Mouse (Mus musculus): ENCODE measurements around the gene Krtap6-2. TPM values are rescaled to one million over a fixed set of nuclear protein-coding genes. Genes with fewer than 3 reads are reported as not detected.

Krtap6-2 gene
- total RNA-seq (2021), result not detected
- long read RNA-seq, experiment 1, result 0 reads
- long read RNA-seq, experiment 2, result 0 reads

DNA sequence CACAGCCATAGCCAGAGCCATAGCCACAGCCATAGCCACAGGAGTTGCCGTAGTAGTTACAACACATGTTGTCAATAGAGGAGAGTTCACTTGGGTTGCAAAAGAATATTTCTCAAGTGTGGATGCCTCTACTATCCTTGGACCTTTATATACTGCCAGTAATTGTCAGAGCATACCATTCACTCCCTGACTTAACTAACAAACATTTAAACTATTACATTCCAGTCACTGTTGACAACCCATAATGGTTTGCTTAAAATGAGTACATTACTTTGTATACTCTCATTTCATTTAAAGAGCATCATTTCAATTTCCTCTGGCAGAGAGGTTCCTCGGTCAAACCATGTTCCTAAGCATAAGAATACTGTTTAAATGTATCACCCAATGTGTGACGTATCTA is at the start of gene Krtap6-2:
Krtap6-2 (minus strand) TSS at position 101 of the 400 bp plus-strand sequence.
- no peak for DNase-seq
- intact Hi-C loops (cut with DNase I), result no loop called here

DNA sequence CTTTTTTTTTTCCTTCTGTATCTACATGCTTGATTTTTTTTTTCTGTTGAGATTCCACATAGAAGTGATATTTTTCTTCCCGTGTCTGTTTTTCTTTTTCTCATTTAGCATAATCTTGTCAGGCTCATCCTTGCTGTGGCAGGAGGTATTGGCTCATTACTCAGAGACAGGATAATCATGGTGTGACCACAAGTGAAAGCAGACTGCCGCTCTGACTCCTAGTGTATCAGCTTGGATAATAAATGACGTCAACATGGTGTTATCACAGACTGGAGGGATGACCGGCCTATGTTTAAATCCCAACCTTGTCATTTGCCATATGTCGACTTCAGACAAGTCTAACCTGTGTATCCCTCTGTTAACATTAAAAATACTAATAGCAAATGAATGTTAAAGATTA is 41.3 kb upstream of the Krtap6-2 start:
- no peak for DNase-seq
- intact Hi-C loops (cut with DNase I), result no loop called here

DNA sequence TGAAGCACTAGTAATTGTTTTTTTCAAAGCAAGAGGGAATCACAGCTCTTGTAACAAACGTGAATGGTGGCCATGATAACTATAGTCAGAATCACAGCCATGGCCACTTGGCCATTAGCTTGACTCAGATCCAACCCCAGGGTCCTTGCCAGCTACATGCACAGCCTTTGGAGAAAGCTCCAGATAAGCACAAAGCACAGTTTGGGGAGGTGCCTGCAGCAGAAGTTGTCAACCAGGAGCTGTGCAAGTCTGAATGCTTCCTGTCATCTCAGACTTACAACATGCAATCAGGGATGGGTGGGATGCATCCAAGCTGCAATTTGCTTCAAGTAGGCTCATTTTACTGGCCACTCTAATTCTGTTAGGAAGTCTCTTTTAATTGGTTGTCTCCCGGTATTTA is 9.7 kb upstream of the Krtap6-2 start:
- intact Hi-C loops (cut with DNase I), result no loop called here
- DNase-seq, result no peak

DNA sequence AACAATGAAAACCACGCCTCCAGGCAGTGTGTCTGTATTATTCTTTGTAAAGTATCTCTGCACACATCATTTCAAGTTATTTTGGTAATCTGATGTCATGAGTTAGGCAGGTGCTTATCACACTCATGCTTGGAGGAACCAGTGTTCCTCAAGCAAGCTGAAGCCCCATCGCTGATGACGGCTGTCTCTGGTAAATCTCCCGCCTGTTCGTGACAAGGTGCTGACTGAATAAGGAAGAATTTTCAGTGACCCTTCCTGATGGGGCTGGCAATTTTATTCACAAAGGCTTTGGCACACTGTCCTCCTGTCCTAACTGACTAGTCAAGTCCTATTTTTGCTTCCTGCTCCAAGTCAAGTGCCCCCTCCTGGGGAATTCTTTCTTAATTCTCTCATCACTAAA is 5.4 kb upstream of the Krtap6-2 start:
- no peak for DNase-seq
- intact Hi-C loops (cut with DNase I), result no loop called here

DNA sequence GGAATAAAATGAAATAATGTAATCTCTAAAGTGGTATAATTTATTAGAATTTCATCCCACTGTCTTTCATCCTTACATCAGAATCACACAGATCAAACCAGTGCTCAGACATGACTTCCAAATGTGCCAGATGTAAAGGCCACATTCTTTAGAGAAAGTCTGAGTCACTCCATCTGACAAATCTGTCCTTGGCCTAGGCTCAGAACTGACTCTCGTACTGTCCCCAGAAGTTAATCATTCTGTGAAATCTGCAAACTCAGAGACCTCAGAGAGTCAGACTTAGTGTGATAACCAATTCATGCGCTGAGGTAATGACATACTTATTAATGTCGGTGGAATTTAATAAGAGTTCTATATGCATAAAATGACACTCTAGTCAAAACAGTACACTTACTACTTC is 3.6 kb downstream of the Krtap6-2 start:
- no peak for DNase-seq
- intact Hi-C loops (cut with DNase I), result no loop called here

DNA sequence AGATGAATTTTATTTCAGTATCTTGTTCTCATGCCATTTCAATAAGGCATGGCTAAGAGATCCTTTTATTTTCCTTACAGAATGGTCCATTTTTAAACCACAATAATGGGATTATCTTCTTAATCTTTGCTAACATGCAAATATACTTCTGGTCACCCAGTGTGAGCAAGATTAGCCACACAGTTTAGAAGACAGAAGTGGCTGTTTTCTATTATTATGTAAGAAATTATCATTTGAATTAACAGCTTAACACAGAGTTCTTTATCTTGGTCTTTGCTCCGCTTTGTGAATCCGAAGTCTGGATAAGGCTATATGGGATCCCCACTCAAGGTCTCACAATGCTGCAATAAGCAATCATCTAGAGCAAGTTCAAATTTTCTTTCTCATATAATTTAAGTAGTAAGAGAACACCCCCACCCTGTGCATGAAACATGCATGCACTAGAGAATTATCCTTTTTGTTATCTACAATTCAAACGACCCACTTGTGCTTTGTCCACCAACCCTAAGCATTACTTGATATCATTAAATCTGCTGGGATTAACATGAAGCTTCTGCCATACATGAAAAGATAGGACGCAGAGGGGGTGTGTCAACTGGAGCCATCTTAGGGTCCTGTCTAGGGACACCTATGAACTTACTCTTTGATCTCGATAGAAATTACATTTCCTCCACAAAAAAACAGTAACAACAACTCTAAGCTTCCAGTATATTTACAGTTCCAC is 9.4 kb downstream of the Krtap6-2 start:
- DNase-seq, result no peak
- intact Hi-C loops (cut with DNase I), result no loop called here

DNA sequence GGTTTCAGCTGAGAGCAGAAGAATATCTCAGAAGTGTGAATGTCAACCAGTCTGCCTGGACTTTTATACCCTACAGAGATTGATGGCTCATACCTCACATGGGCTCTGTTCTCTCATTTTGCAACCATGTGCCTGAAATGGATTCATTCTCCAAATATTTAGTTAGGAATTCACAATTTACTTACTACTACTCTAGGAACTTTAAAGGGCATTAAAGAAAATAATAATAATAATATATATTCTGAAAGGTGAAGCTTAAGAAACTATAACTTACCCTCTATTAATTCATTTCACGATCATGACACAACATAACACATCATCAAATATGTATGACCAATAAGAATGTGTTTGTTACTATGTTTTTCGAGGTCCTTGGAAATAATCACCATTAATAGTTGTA is 16.1 kb downstream of the Krtap6-2 start, which contains the start of gene Krtap21-1:
Krtap21-1 (minus strand) TSS at position 101 of the 400 bp plus-strand sequence.
- intact Hi-C loops (cut with DNase I), result no loop called here

DNA sequence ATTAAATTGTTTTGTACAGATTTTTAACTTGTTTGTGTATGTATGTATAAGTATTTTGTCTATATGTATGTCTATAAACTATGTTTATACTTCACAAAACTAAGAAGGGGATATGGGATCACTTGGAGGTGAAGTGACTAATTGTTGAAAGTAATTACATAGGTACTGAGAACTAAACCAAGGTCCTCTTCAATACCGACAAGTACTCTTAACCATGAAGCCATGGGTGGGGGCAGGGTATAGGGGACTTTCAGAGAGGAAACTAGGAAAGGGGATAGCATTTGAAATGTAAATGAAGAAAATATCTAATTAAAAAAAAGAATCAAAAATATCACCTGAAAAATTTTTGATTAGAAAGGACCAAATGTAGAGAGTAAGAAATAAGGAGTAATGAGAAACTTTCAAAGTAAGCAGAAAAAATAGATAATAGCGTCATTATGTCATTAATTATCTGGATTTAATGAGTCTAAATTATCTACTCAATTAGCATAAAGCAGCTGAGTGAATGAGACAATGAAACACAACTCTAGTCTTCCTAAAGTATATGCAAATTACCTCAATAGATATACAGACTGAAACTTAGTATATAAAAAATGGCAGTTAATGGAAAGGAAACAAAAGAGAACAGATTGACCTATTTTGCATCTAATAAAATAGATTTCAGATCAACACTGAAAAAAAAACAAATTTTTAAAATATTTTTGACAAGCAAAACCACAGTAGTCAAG is 47.0 kb downstream of the Krtap6-2 start:
- intact Hi-C loops (cut with DNase I), result no loop called here

More for the DNA sequence above, 16.1 kb downstream of the Krtap6-2 start, which contains the start of gene Krtap21-1:
- no peak for DNase-seq

More for the DNA sequence above, 47.0 kb downstream of the Krtap6-2 start:
- DNase-seq, result no peak

Other genes with a start within 250 kb of the Krtap6-2 start
- gene 1110057P08Rik, start 245.4 kb downstream of the Krtap6-2 start, total RNA-seq (2021), result not detected
- gene Krtap20-2, start 214.2 kb downstream of the Krtap6-2 start, total RNA-seq (2021), result not detected
- not detected for gene Krtap21-1, start 16.2 kb downstream of the Krtap6-2 start, total RNA-seq (2021)
- not detected for gene Krtap8-1, start 67.8 kb upstream of the Krtap6-2 start, total RNA-seq (2021)
- gene Krtap7-1, start 88.2 kb upstream of the Krtap6-2 start, total RNA-seq (2021), result not detected
- not detected for gene Krtap11-1, start 151.1 kb upstream of the Krtap6-2 start, total RNA-seq (2021)